Mouse (Mus musculus) c-Kit-positive CD71-negative TER-119-negative erythroid progenitor cells, embryonic 14.5 days (primary cell): ENCODE data around the gene Msantd1.

Experiments
- DNase-seq: peaks from one replicate; pipeline ENCODE4 v3.0.0-alpha.2; 2013; ENCODE audit warnings: low read depth

Msantd1 gene

DNA sequence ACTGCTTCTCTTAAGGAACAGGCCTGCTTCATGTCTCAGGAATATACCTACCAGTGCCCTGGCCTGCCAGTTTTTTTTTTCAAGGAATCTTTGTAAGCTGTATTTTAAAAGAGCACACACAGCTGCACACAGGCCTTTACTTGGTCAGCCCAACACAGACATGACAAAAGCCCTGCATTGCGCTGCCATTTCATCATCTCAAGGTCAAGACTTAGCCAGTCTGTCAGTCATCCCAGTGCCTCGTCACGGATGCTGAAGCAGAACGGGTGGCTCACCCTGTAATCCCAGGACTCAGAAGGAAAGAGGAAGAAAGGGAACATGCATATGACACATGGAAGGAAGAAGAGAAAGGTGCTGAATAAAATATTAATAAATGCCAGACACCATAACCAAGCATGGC, 19.8 kb downstream of the Msantd1 start:
- no peak for DNase-seq

DNA sequence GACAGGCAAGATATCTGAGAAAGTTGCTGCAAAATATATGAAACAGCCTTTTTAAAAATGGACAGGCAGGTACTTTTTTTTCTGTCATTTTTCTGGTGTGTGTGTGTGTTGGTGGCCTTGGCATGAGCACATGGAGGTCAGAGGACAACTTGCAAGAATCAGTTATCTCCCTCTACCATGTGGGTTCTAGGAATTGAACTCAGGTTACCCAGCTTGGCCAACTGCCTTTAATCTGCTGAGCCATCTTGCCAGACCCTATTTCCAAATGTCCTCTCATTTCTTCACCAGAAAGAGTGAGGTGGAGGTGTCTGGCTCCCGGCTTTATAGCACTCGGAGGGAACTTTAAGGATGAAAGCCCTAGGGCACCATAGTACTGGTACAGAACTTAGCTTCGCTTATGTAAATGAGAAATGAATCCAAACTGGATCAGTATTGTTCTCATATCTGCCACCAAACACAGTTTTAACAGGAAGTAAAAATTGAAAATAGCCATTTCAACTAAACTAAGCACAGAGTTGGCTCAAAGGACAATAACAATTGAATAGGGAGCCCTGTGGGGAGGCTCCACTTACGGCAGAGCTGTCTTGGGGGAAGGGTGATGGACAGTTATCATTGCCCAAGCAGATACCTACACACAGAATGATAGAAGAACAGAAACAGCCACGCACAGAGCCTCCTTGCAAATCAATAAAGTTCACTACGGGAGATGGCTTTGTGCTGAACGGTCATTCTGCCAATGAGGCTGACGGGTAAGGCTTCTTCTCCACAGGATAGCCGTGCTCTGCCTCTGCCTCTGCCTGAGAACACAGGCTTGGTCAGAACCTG, 22.6 kb downstream of the Msantd1 start:
- no peak for DNase-seq

DNA sequence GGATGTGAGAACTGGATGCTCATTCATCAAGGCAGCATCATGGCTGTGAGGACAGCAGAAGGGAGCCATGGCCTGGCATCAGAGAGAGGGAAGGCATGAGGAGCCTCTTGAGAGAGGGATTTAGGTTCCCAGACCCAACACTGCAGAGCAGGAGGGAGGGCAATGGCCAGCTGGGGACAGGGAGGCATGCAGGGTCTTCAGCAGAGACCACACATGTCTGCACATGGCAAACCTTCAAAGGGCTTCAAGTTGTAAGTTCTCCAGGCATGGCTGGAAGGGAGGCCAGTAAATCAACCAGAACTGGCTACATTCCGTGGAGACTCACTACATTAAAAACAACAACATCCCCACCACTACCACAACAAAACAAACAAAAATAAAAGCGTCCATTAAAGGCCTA, 23.3 kb downstream of the Msantd1 start:
- DNase-seq: no peak

DNA sequence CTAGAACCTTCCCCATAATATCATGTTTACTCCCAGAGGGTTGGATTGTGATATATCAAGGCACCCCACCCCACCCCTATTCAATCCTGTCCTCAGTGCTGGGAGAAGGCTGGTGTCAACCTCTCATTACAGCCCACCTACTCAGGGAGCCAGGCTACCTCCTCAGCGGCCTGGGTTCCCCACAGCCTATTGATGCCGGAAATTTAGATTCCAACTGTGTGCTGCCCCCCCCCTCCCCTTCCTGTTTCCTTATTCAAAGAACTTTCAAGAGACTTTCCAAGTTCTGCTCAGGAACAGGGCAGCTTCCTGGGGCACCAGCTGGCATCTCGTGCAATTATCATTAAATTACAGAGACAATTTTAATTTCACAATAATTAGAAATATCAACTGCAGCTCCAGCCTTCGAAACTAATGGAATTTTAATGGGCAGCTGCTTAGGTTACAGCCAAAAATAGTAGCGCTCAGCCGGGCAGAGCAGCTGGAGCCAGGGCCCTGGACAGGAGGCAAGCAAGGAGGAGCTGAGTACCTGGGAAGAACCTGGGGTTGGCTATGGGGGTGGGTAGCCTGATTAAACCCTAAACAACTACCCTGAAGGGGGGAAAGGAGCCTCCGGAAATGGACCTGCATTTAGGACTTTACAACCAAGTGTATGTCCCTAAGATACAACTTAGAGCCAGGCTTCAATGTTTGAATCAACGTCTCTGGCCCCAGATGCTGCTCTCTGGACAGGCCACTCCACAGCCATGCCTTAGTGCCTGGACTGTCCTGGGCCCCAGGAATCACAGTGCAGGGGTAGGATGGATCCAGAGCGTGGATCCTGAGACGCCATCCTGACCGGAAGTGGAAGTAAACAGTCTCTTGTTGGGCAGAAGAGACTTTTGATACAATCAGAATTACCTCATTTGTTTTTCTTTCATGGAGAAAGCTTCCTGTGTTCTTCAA, 24.0 kb downstream of the Msantd1 start:
- DNase-seq: no peak

DNA sequence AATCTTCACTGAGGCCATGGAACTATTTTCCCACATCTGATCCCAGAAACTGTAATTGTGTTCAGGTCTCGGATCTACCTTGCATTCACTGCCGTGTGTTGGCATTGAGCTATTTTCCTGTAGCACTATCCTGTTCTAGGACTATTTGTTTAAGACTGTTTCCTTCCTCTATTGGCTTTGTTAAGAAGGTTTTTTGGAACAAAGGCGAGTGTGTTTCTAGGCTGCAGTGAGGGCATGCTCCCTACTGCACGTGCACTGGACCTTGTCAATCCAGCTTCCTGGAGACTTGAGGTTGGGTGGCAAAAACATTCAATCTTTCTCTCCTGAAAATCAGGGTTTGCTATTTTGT, 24.6 kb downstream of the Msantd1 start:
- DNase-seq: no peak

DNA sequence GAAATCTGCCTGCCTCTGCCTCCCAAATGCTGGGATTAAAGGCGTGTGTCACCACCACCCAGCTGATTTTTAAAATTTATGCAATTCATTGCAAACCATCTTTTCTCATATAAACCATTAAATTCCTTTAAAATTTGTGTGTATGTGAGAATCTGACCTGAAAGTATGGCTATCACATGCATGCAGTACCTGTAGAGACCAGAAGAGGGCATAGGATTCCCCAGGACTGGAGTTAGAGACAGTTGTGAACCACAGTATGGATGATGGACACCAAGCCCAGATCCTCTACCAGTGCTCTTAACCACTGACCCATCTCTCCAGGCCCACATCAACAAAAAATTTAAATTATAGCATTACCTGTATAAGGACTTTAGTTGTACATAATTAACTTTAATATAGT, 25.6 kb downstream of the Msantd1 start:
- no peak for DNase-seq

DNA sequence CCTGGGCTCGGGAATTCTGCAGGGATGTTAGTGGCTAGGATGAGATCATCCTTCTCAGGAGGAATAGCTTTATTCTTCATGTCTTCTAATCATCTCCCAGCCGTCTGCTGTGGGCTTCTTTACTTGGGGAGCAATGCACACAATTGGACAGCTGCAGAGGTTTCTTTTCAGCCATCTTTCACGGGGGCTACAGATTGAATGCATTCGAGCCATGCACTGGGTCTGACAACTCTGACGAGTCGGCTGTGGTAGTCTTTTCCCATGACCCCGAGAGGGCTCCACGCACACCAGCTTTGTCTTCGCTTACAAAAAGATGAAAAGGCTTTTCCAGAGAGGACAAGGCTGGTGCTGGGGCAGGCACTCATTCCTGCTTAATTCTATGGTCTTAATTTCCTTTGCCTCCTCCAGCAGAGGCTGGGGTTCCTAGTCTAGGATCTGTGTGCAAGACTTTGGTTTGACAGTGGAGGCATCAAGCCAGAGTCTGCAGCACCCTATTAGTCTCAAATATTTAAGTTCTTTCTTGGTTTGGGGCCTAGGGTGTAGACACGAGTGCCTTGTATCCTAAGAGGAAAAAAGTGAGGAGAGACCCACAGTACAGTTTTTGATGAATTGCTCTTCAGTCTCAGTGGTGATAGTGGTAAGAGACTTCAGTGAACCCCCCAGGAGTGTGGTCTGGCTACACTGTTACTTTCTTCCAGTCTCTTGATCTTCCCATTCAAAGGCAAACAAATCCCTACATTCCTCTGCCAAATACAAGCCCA, 34.1 kb downstream of the Msantd1 start:
- DNase-seq: no peak

DNA sequence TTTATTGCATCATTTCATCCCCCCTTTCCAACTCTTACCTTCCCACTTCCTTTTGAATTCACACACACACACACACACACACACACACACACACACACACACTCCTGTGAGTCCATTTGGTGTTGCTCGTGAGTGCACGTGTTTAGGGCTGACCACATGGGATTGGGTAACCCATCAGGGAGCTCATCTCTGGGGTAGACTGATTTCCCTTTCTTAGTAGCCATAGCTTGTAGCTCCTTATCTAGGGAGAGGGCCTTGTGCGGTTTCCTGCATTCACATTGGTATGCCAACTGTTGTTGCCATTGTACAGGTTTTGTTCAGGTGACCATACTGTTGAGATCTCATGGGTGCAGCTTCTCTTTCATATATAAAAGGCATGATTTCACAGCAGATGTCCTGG, 35.6 kb downstream of the Msantd1 start:
- no peak for DNase-seq

DNA sequence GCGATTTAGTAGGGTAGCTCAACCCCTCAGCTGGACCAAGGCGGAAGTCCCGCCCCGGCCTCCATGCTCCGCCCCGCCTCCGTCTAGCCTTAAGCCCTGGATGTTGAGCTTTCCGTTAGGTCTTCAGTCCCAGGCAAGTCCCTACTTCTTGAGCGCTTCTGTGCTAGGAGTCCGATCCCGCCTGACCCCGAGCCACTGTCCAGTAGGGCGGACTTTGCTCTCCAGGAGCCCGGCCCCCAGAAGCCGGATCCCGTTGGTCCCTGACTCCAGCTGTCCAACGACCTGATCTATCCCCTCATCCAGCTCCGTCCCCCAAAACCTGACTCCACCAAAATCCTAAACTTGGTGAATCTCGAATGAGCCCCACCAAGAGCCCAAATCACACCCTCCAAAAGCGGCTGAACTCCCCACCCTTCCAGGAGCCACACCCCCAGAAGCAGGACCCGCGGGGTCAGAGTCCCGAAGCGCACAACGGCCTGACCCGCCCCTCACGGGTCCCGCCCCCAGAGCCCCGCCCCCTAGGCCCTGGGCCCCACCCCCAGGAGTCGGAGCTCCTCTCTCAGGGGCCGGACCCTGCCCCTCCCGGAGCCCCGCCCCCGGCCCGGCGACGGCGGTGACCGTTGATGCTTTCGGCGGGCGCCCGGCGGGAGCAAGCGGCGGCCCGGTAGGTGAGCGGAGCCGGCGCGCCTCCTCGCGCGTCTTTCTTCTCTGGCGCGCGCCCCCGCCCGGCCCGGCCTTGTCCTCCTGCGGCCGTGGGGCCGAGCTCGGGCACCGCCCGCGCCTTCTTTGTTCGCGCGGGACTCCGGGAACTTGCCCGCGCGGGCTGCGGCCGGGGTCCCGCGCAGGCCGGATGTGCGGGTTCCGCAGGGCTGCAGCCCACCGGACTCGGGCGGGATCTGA, 41.3 kb downstream of the Msantd1 start, which contains the start of gene Rgs12:
Rgs12 (plus strand) TSS at position 585 of the 900 bp plus-strand sequence.
- DNase-seq: peak; percentile 79

DNA sequence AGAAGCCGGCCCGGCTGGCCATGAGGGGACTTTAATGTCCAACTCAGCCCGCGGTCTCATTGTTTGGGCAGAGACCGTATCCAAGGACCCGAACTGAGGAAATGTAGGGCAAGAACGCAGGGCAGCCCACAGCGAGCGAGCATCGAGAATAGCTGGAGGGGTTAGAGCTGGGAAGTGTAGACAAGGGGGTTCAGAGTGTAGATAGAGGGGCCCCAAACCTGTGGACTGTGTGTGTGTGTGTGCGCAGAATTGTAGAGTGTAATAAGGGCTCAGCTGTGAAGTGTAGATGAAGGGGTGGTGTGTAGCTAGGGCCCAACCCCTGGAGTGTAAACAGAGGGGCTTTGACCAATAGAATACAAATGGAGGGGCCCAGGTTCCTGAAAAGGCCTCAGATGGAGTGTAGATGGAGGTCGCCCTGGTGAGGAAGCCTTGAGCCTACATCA, 42.0 kb downstream of the Msantd1 start:
- DNase-seq: no peak

DNA sequence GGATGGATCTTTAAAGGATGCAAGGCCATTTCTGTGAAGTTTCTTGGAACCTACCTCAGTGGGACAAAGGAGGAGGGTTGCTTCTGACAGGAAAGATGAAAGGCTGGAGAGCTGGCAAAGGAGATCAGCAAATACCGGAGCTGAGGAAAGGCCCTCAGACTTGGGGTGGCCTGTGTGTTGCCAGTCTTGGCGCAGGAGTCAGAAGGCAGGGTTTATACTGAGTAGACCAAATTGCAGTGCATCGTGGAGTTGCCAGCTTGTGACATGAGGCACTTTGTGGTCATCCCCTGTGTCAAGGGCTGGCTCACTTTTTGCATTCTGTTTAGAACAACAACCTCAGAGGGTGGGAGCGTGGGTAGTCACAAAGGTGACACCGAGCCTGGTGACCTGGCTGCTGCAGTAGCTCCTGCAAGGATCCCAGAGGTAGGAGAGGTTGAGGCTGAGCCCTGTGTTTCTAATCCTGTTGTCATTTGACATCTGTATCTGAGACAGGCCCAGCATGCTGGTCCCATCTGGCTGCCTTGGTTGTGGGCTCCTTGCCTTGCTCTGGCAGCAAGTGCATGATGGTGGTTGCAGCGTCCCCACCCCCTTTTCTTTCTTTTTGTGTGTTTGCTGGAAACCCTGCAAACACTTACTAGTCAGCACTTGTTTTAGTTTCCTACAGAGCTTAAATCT, 42.8 kb downstream of the Msantd1 start:
- no peak for DNase-seq

DNA sequence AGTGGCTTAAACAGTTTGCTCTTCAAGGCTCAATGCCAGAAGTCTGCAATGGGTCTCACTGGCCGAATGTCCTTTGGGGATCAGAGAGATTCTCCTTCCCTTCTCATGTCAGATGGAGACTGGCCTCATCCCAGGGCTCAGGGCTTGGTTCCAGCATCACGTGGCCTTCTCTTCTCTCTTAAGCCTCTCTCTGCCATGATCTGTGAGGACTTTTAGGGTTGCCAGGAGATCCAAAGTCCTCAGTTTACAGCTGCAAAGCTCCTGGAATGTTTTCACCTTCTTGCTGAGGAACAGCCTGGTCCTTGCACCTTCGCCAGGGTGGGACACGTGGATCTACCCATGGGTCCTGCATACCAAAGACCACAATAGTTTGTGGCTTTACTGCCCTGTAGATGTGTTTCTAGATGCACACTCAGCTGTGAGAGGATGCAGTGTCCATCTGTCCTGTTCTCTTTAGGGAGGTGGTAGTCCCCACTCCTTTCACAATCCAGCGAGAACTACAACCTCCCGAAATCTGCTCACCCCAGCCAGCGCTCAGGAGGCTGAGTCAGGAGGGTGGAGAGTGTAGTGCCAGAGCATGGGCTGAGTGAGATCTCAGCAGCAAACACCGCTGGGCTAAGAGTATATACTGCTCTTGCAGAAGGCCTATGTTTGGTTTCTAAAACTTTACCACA, 43.5 kb downstream of the Msantd1 start:
- DNase-seq: no peak

DNA sequence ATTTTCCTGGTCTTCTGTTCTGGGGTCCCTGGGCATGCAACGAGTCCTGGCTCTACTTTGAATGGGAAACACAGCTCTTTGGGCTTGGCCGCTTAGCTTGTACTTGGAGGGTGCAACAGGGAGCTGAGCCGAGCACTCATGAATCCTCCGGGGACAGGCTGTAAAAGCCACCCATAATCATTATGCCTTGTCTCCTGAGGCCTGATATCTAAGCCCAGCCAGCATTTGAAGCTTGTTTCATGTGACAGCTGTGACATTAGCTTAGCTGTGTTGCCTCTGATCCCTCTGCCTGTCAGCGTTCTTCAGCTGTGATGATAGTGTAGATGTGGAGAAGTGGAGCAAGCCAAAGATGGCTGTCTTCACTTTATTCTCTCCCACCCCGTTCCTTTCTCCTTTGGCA, 46.7 kb downstream of the Msantd1 start:
- no peak for DNase-seq

DNA sequence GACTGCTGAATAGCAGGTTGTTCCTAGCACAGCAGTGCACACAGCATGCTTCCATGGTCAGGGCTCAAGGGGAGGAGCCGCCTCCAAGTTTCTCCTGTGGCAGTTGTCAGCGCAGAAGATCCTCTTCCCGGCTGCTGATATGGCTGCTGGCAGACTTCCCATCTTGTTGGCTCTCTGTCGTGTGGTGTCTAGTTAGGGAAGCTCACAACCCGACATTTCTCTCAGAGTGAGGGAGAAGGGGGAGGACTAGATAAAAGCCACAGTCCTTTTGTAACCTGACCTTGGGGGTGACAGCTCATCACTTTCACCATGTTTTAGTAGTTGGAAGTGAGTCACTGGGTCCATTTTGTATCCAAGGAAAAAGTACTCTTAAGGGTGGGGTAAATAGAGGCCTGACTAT, 47.8 kb downstream of the Msantd1 start:
- no peak for DNase-seq

DNA sequence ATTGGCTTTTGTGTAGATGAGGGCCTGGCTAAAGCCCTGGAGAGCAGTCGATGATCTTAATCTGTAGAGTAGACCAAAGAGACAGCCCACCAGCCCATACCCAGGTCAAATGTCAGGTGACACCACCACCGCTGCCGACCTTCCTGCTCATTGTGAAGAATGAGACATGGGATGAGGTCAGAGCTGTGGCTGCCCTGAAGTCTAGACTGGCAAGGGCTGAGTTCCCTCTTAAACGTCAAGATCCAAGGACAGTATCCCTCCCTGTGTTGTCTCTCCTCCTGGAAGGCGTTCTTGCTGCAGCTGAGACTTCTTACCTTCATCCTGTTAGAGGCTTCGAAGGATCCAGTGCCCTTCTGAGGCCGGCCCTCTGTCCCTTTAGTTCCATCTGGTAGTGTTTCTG, 48.3 kb downstream of the Msantd1 start:
- no peak for DNase-seq

DNA sequence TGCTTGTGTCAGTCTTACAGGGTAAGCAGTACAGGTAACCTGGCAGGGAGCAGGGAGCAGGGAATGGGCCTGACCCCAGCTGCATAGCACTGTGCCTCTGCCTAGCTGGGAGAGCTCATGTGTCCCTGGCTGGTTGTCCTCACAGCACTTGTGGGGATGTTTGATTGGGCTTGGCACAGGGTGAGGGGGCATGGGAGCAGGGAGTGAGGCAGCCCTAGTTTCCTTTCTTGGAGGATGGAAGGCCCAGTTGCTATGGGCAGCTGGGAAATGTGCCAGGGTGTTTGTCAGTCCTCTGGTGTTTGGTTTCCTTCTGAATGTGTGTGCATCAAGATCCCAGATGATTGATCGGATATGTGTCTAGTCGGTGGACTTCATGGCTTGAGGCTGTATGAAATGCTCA, 49.2 kb downstream of the Msantd1 start:
- no peak for DNase-seq

DNA sequence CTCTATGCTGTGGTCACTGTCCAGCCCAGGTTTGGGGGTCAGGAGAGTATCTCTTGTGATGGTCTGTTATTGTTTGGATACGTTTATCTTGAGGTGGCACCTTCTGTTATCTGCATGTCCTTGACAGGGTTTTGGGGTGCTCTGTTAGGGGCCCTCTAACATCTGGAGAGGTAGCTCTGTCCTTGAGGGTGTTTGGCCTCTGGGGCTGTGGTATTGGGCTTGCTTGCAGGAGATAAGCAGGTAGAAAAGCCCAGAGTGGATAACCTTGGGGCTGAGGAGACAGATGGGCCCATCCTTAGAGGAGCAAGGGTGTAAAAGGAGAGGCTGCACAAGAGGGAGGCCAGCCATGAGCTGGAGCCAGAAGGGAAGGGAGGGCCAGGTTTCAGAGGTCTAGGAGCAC, 52.2 kb downstream of the Msantd1 start:
- DNase-seq: no peak

DNA sequence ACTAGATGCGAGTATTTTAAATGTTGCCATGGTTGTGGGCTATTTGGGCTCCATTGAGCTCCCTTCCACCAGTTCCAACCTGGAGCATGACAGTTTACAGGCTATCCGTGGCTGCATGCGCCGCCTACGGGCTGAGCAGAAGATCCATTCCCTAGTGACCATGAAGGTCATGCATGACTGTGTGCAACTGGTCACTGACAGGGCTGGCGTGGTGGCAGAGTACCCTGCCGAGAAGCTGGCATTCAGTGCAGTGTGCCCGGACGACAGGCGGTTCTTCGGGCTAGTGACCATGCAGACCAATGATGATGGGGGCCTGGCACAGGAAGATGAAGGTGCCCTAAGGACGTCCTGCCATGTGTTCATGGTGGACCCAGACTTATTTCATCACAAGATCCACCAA, 57.7 kb downstream of the Msantd1 start:
- no peak for DNase-seq

DNA sequence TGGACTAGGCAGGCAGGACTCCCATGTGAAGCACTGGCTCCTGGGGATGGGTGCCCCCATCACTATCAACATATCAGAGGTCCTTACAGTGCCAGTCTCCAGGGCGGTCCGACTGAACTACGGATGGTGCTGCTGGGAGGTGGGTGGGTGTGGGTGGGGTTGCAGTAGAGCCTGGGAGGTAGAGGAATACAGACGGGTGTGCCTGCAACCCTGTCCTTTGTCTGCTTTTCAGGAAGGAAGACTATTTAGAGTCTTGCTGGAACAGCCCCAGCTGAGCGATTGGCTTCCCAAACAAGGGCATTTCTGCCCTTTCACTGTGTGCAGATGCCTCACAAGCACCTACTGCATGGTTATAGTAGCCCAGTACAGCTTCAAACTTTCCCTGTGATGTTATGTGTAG, 60.6 kb downstream of the Msantd1 start:
- no peak for DNase-seq

DNA sequence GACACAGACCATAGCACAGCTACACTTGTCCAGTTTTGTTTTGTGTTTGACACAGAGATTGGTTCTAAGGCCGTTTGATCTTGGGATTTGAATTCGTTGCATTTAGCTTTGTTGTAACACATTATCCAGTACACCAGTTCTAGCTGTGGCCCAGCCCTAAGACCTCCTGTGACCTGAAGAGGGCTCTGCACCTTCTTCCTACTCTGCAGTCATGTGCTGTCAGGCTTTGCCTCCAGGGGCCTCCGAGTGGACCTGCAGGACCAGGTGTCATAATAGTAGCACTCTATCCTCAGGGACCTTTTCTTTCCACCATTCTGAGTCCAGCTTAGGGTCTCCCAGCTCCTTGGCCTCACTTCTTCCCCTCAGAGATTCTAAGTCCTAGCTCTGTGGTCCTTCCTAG, 64.7 kb downstream of the Msantd1 start:
- no peak for DNase-seq
